Mouse (Mus musculus): ENCODE data around the gene Gabrg2. TPM values are rescaled to one million over a fixed set of nuclear protein-coding genes. Genes with fewer than 3 reads are reported as not detected.

Gabrg2 gene
- polyA plus RNA-seq, 1 experiment: not detected

DNA sequence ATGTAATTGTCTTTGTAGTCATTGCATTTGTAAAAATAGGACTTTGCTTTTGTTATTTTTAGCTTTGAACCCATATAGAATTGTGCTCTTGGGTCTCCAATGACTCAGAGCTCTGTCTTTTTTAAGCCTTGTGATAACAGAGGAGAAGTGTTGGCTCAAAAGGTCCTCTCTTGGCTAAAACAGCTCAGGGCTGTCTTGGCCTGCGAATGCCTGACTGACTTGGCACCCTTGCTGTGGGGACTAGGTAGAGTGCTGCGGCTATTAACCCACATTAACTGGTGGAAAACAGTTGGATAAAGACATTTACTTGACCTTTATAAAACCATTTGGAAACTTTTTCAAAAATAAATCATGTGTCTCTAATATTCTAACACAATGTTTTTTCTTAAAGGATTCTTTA lies 97.0 kb downstream of the Gabrg2 start:
- Histone ChIP-seq H3K27ac (ENCODE audit: insufficient read depth, low read length) (no peak overlapping the region), H3K4me1 (ENCODE audit: control insufficient read depth, insufficient read depth, low read length) (no peaks in the 10 kb centered on the region), H3K4me3 (ENCODE audit: low read depth, low read length) (no peak overlapping the region), H3K36me3 (ENCODE audit: control insufficient read depth, insufficient read depth, low read length, poor library complexity, severe bottlenecking) (no peaks in the 10 kb centered on the region), H3K9me3 (replicated peaks; ENCODE audit: control insufficient read depth, insufficient read depth, low read length, poor library complexity, severe bottlenecking) (no peaks in the 10 kb centered on the region), H3K9ac (ENCODE audit: low read depth, poor library complexity, severe bottlenecking) (no peak overlapping the region), H3K27me3 (ENCODE audit: control insufficient read depth, insufficient read depth, low read length, poor library complexity, severe bottlenecking) (no peaks in the 10 kb centered on the region)
- TF ChIP-seq POLR2A (IDR thresholded peaks at IDR 0.05; ENCODE audit: insufficient read depth, low read length): no peak
- no peak for TF ChIP-seq CTCF (IDR thresholded peaks at IDR 0.05; ENCODE audit: low read depth, low read length)
- TF ChIP-seq EP300 (IDR thresholded peaks at IDR 0.05; ENCODE audit: insufficient read depth, low read depth, low read length): no peak

Other genes with a start within 250 kb of the Gabrg2 start
- not detected in 2 replicates for gene Gabra1, start 182.1 kb upstream of the Gabrg2 start, polyA plus RNA-seq (2011; ENCODE audit: insufficient read depth, insufficient read length, low read depth, missing spikeins)